Mouse (Mus musculus): ENCODE data around the gene Krtap21-1. TPM values are rescaled to one million over a fixed set of nuclear protein-coding genes. Genes with fewer than 3 reads are reported as not detected.

The Krtap21-1 gene
- not detected for total RNA-seq (2023)

GRCm38 (mm10) chr16:89403768-89404167 lies at the start of gene Krtap21-1:
Gene Krtap21-1, minus strand, starts transcription at chr16:89403868.

DNA sequence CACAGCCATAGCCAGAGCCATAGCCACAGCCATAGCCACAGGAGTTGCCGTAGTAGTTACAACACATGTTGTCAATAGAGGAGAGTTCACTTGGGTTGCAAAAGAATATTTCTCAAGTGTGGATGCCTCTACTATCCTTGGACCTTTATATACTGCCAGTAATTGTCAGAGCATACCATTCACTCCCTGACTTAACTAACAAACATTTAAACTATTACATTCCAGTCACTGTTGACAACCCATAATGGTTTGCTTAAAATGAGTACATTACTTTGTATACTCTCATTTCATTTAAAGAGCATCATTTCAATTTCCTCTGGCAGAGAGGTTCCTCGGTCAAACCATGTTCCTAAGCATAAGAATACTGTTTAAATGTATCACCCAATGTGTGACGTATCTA lies 16.3 kb upstream of the Krtap21-1 start, which contains the start of gene Krtap6-2:
Gene Krtap6-2, minus strand, starts transcription at position 101 of the 400 bp plus-strand sequence.

Other genes starting within 250 kb of the Krtap21-1 start
- gene Gm9789, start 245.9 kb downstream of the Krtap21-1 start, total RNA-seq (2023) = not detected
- not detected for gene Gm7735, start 234.4 kb downstream of the Krtap21-1 start, total RNA-seq (2023)
- not detected for gene 1110057P08Rik, start 229.1 kb downstream of the Krtap21-1 start, total RNA-seq (2023)
- not detected for gene Krtap20-2, start 198.0 kb downstream of the Krtap21-1 start, total RNA-seq (2023)
- gene Krtap6-2, start 16.2 kb upstream of the Krtap21-1 start, total RNA-seq (2023) = not detected
- not detected for gene Krtap8-1, start 84.1 kb upstream of the Krtap21-1 start, total RNA-seq (2023)
- gene Krtap7-1, start 104.5 kb upstream of the Krtap21-1 start, total RNA-seq (2023) = not detected
- gene Krtap11-1, start 167.3 kb upstream of the Krtap21-1 start, total RNA-seq (2023) = not detected

Measured in neutrophil, adult 83 days (primary cell).